Mouse (Mus musculus) heart, embryonic 16.5 days (tissue): ENCODE results near the gene Zswim3. TPM values are rescaled to one million over a fixed set of nuclear protein-coding genes. Genes with fewer than 3 reads are reported as not detected.
A peak's percentile ranks its signal among the peaks of the same experiment; 100 is the strongest.
"Not testable (repeated sequence)": the region's sequence is repeated elsewhere in the genome, so short reads cannot be mapped to it uniquely, and the experiment has no call there.

Experiments
- ATAC-seq: fragments of 200-750 bp; cut with Nextera tagmentation; replicated peaks from 2 replicates; pipeline ENCODE4 v1.8.0; 2017; ENCODE audit warnings: moderate number of reproducible peaks; ENCODE audit not compliant: insufficient read depth, low FRiP score; ENCODE audit errors: extremely low read depth
- H3K27ac ChIP-seq: fragments of 300-500 bp; sonication (generic); 2 replicates; pipeline ENCODE4 v1.5.1; 2014; ENCODE audit warnings: mild to moderate bottlenecking, low read length, control low read depth, moderate library complexity
- H3K27me3 ChIP-seq: fragments of 300-500 bp; sonication (generic); 2 replicates; pipeline ENCODE4 v1.6.1; 2014; ENCODE audit warnings: low read length, mixed read lengths; ENCODE audit not compliant: control insufficient read depth, insufficient read depth
- H3K36me3 ChIP-seq: fragments of 300-500 bp; sonication (generic); 2 replicates; pipeline ENCODE4 v1.6.1; 2014; ENCODE audit not compliant: control insufficient read depth, insufficient read depth
- H3K4me1 ChIP-seq: fragments of 300-500 bp; sonication (generic); 2 replicates; pipeline ENCODE4 v1.6.1; 2014; ENCODE audit warnings: low read length, mixed read lengths; ENCODE audit not compliant: control insufficient read depth, insufficient read depth
- H3K4me2 ChIP-seq: fragments of 300-500 bp; sonication (generic); 2 replicates; pipeline ENCODE4 v1.6.1; 2014; ENCODE audit warnings: low read depth, mild to moderate bottlenecking, control low read depth, low read length
- H3K4me3 ChIP-seq: fragments of 300-500 bp; sonication (generic); 2 replicates; pipeline ENCODE4 v1.5.1; 2014; ENCODE audit warnings: mild to moderate bottlenecking, control low read depth, low read length
- H3K9ac ChIP-seq: fragments of 300-500 bp; sonication (generic); 2 replicates; pipeline ENCODE4 v1.6.1; 2014; ENCODE audit warnings: low read length, control low read depth
- H3K9me3 ChIP-seq: fragments of 300-500 bp; sonication (generic); replicated peaks from 2 replicates; pipeline ENCODE4 v1.6.1; 2016; ENCODE audit warnings: low read length; ENCODE audit not compliant: control insufficient read depth
- WGBS: fragments of 180-500 bp; shearing (Covaris S2); extraction: QIAGEN DNeasy Blood & Tissue Kit; methylation state at CpG from one replicate; pipeline ENCODE4 v1.1.7; 2014; 5-methylcytosine and 5-hydroxymethylcytosine counted together
- polyA plus RNA-seq: library from polyadenylated mRNA; unstranded; fragments of >200 nt; fragmentation: Nextera tagmentation; extraction: Ambion mirVana; gene quantifications from 2 replicates; pipeline ENCODE4 v1.2.1, GENCODE M21; 2015

Gene Zswim3
- polyA plus RNA-seq, 1 experiment from 2014 or later = 6.4 TPM

GRCm38 (mm10) chr2:164835164-164835563, 30.3 kb downstream of the Zswim3 start:
- 90% methylated on average over 4 of the region's 4 CpGs for WGBS
- H3K4me3 ChIP-seq = peak overlapping the region; percentile 75; the same call in 1 of the 2 replicates
- no peak for ATAC-seq
- peaks cover 15% of the 10 kb centered on the region for H3K4me1 ChIP-seq
- H3K27me3 ChIP-seq = no peaks in the 10 kb centered on the region
- peaks cover 38% of the 10 kb centered on the region for H3K36me3 ChIP-seq
- H3K9me3 ChIP-seq = no peaks in the 10 kb centered on the region
- H3K9ac ChIP-seq = 0 out of 2 replicates have a peak overlapping the region, but pooled peaks have one; percentile 89
- no peak overlapping the region for H3K27ac ChIP-seq
- H3K4me2 ChIP-seq = peak overlapping the region; percentile 97; the same call in 1 of the 2 replicates

- 55% methylated on average over 3 of the region's 3 CpGs for WGBS
- ATAC-seq = no peak
- H3K4me1 ChIP-seq = no peaks in the 10 kb centered on the region
- H3K4me2 ChIP-seq = no peak overlapping the region
- H3K9ac ChIP-seq = no peak overlapping the region
- no peaks in the 10 kb centered on the region for H3K9me3 ChIP-seq
- H3K27me3 ChIP-seq = no peaks in the 10 kb centered on the region
- H3K4me3 ChIP-seq = no peak overlapping the region
- H3K36me3 ChIP-seq = no peaks in the 10 kb centered on the region; the same call in 1 of the 2 replicates
- no peak overlapping the region for H3K27ac ChIP-seq
Measured at GRCm38 (mm10) chr2:164845782-164846181, 40.9 kb downstream of the Zswim3 start.

GRCm38 (mm10) chr2:164850061-164850460, 45.2 kb downstream of the Zswim3 start:
- H3K27ac ChIP-seq = no peak overlapping the region
- H3K4me3 ChIP-seq = no peak overlapping the region
- H3K9me3 ChIP-seq = no peaks in the 10 kb centered on the region
- H3K4me2 ChIP-seq = no peak overlapping the region
- WGBS = 75% methylated on average over 8 of the region's 8 CpGs
- no peaks in the 10 kb centered on the region for H3K4me1 ChIP-seq
- no peaks in the 10 kb centered on the region for H3K36me3 ChIP-seq
- no peak overlapping the region for H3K9ac ChIP-seq
- peaks cover 12% of the 10 kb centered on the region for H3K27me3 ChIP-seq
- ATAC-seq = no peak

GRCm38 (mm10) chr2:164855572-164855971, 50.7 kb downstream of the Zswim3 start:
- H3K9ac ChIP-seq, H3K4me2 ChIP-seq, H3K9me3 ChIP-seq, H3K4me1 ChIP-seq, H3K36me3 ChIP-seq, H3K4me3 ChIP-seq, ATAC-seq, H3K27ac ChIP-seq: not testable (repeated sequence)
- H3K27me3 ChIP-seq = peaks cover 31% of the 10 kb centered on the region
- WGBS = 80% methylated on average over 5 of the region's 5 CpGs

GRCm38 (mm10) chr2:164856309-164857100, 51.6 kb downstream of the Zswim3 start:
- WGBS = 1% methylated on average over 42 of the region's 42 CpGs
- Histone ChIP-seq H3K9ac (peak overlapping the region; percentile 69), H3K4me2 (peak overlapping the region; percentile 98), H3K4me3 (peak overlapping the region; percentile 62), H3K36me3 (no peaks in the 10 kb centered on the region), H3K9me3 (no peaks in the 10 kb centered on the region), H3K27ac (no peak overlapping the region), H3K27me3 (peaks cover 31% of the 10 kb centered on the region), H3K4me1 (peaks cover 16% of the 10 kb centered on the region)
- ATAC-seq = no peak

GRCm38 (mm10) chr2:164857101-164857821, 52.4 kb downstream of the Zswim3 start, which contains the start of gene Pltp:
Pltp (minus strand) TSS chr2:164857711.
- peak; percentile 65; the same call in 1 of the 2 replicates for ATAC-seq
- Histone ChIP-seq H3K4me2 (peak within 1 kb of the TSS; percentile 98), H3K27ac (peak within 1 kb of the TSS; percentile 23; the same call in 1 of the 2 replicates), H3K36me3 (no peaks in the 10 kb centered on the region), H3K4me1 (peaks cover 23% of the 10 kb centered on the region), H3K9me3 (no peaks in the 10 kb centered on the region), H3K4me3 (peak within 1 kb of the TSS; percentile 62), H3K27me3 (peaks cover 31% of the 10 kb centered on the region), H3K9ac (peak within 1 kb of the TSS; percentile 69)
- under 1% methylated on average over 44 of the region's 47 CpGs for WGBS

- Histone ChIP-seq H3K27me3 (peaks cover 31% of the 10 kb centered on the region), H3K4me1 (peaks cover 28% of the 10 kb centered on the region), H3K9me3 (no peaks in the 10 kb centered on the region), H3K4me3 (peak overlapping the region; percentile 62), H3K36me3 (no peaks in the 10 kb centered on the region), H3K27ac (peak overlapping the region; percentile 23; the same call in 1 of the 2 replicates), H3K9ac (peak overlapping the region; percentile 69; the same call in 1 of the 2 replicates), H3K4me2 (peak overlapping the region; percentile 98)
- WGBS = 14% methylated on average over 19 of the region's 19 CpGs
- ATAC-seq = no peak
Measured at GRCm38 (mm10) chr2:164857842-164858553, 53.1 kb downstream of the Zswim3 start.

GRCm38 (mm10) chr2:164859155-164859554, 54.3 kb downstream of the Zswim3 start:
- WGBS = 52% methylated on average over 2 of the region's 2 CpGs
- H3K9ac ChIP-seq = no peak overlapping the region
- no peaks in the 10 kb centered on the region for H3K36me3 ChIP-seq
- H3K4me2 ChIP-seq = no peak overlapping the region
- ATAC-seq = no peak
- no peak overlapping the region for H3K27ac ChIP-seq
- no peak overlapping the region for H3K4me3 ChIP-seq
- peaks cover 28% of the 10 kb centered on the region for H3K4me1 ChIP-seq
- peaks cover 27% of the 10 kb centered on the region for H3K27me3 ChIP-seq
- H3K9me3 ChIP-seq = no peaks in the 10 kb centered on the region
